Mouse (Mus musculus): Measurements from ENCODE around the gene Nxnl1.

DNA sequence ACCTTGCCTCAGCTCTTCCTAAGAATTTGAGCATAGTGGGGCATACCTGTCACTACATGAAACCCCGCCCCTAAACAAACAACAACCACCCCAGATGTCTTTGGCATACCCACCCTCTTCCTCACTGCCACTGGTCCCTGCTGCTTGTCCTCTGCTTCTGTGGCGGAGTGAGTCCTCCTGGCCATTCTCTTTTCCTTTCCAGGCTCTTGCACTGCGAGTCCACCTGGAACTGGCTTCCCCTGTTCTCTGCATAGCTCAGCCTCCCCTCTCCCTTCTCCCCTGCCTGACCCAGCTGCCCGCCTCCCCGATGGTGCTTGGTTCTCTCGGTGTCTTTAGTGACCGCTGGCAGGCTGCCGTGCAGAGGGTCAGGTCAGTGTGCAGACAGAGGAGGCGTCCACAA is 22.6 kb downstream of the Nxnl1 start:
- TF ChIP-seq MYOG (IDR thresholded peaks at IDR 0.05; ENCODE audit: control insufficient read depth, extremely low read depth, insufficient read length) = no peak
- no peak for TF ChIP-seq CTCF (IDR thresholded peaks at IDR 0.05; ENCODE audit: control insufficient read depth, insufficient read depth, insufficient read length)
- TF ChIP-seq MYOD1 (IDR thresholded peaks at IDR 0.05; ENCODE audit: control insufficient read depth, insufficient read length, low read depth) = no peak
- TF ChIP-seq USF1 (IDR thresholded peaks at IDR 0.05; ENCODE audit: low read depth) = no peak
- no peak for TF ChIP-seq MAX (IDR thresholded peaks at IDR 0.05)
- TF ChIP-seq CEBPB (IDR thresholded peaks at IDR 0.05; ENCODE audit: low read depth) = no peak

Data from C2C12 (cell line).